Mouse (Mus musculus) embryonic facial prominence, embryonic 14.5 days (tissue): ENCODE results near the gene Agfg1. TPM values are rescaled to one million over a fixed set of nuclear protein-coding genes. Genes with fewer than 3 reads are reported as not detected.
"Not testable (repeated sequence)": the region's sequence is repeated elsewhere in the genome, so short reads cannot be mapped to it uniquely, and the experiment has no call there.

Experiments used
- ATAC-seq: fragments of 200-750 bp; cut with Nextera tagmentation; 2 replicates; pipeline ENCODE4 v1.8.0; 2017; ENCODE audit warnings: low read depth, moderate number of reproducible peaks, moderate TSS enrichment
- DNase-seq: peaks from one replicate; pipeline ENCODE4 v3.0.0-alpha.2; 2015; ENCODE audit warnings: low spot score
- H3K27ac ChIP-seq: fragments of 300-500 bp; sonication (generic); replicated peaks from 2 replicates; pipeline ENCODE4 v1.5.1; 2014; ENCODE audit warnings: low read depth, mild to moderate bottlenecking, low read length, moderate library complexity
- H3K27me3 ChIP-seq: fragments of 300-500 bp; sonication (generic); replicated peaks from 2 replicates; pipeline ENCODE4 v1.6.1; 2014; ENCODE audit warnings: low read length; ENCODE audit not compliant: control insufficient read depth, insufficient read depth
- H3K36me3 ChIP-seq: fragments of 300-500 bp; sonication (generic); 2 replicates; pipeline ENCODE4 v1.6.1; 2014; ENCODE audit warnings: low read length, mixed read lengths; ENCODE audit not compliant: control insufficient read depth, insufficient read depth
- H3K4me1 ChIP-seq: fragments of 300-500 bp; sonication (generic); 2 replicates; pipeline ENCODE4 v1.6.1; 2014; ENCODE audit warnings: antibody characterized with exemption, low read length; ENCODE audit not compliant: control insufficient read depth, insufficient read depth
- H3K4me2 ChIP-seq: fragments of 300-500 bp; sonication (generic); 2 replicates; pipeline ENCODE4 v1.6.1; 2014; ENCODE audit warnings: low read depth, mild to moderate bottlenecking, low read length, moderate library complexity, mixed read lengths
- H3K4me3 ChIP-seq: fragments of 300-500 bp; sonication (generic); 2 replicates; pipeline ENCODE4 v1.5.1; 2014; ENCODE audit warnings: low read depth, mild to moderate bottlenecking, low read length
- H3K9ac ChIP-seq: fragments of 300-500 bp; sonication (generic); 2 replicates; pipeline ENCODE4 v1.6.1; 2014; ENCODE audit warnings: low read depth, mild to moderate bottlenecking, low read length, moderate library complexity, mixed read lengths
- H3K9me3 ChIP-seq: fragments of 300-500 bp; sonication (generic); 2 replicates; pipeline ENCODE4 v1.6.1; 2016; ENCODE audit warnings: low read length; ENCODE audit not compliant: control insufficient read depth
- WGBS: fragments of 180-500 bp; shearing (Covaris S2); extraction: QIAGEN DNeasy Blood & Tissue Kit; methylation state at CpG from one replicate; pipeline ENCODE4 v1.1.7; 2014; 5-methylcytosine and 5-hydroxymethylcytosine counted together
- microRNA-seq: library from miRNA; unstranded; fragments of <30 nt; microRNA quantifications from one replicate; pipeline ENCODE4, GENCODE M21; 2016; ENCODE audit warnings: borderline number of aligned reads
- polyA plus RNA-seq: library from polyadenylated mRNA; unstranded; fragments of >200 nt; fragmentation: Nextera tagmentation; extraction: Ambion mirVana; gene quantifications from 2 replicates; pipeline ENCODE4 v1.2.1, GENCODE M21; 2014

The Agfg1 gene
- polyA plus RNA-seq, 1 experiment from 2014 or later = 42.4 TPM

GRCm38 (mm10) chr1:82943295-82943694 lies 104.0 kb downstream of the Agfg1 start, which contains the start of gene A030003K21Rik:
Gene A030003K21Rik, minus strand, starts transcription at chr1:82943388.
- not testable (repeated sequence) for H3K36me3 ChIP-seq, H3K4me1 ChIP-seq, H3K9me3 ChIP-seq, H3K9ac ChIP-seq, H3K27me3 ChIP-seq, ATAC-seq, H3K4me3 ChIP-seq, H3K4me2 ChIP-seq, H3K27ac ChIP-seq, DNase-seq
- no CpG with 5 or more reads among the region's 6 CpGs for WGBS

- WGBS = 100% methylated on average over 1 of the region's 2 CpGs
- H3K9me3 ChIP-seq, H3K4me2 ChIP-seq, H3K4me3 ChIP-seq, H3K27ac ChIP-seq, DNase-seq, H3K9ac ChIP-seq, ATAC-seq, H3K27me3 ChIP-seq, H3K36me3 ChIP-seq, H3K4me1 ChIP-seq: not testable (repeated sequence)
Observed at GRCm38 (mm10) chr1:82946029-82946428, 106.7 kb downstream of the Agfg1 start.

- 86% methylated on average over 2 of the region's 2 CpGs for WGBS
- DNase-seq = no peak
Observed at GRCm38 (mm10) chr1:82948601-82949000, 109.3 kb downstream of the Agfg1 start.

More at GRCm38 (mm10) chr1:82948601-82949000, 109.3 kb downstream of the Agfg1 start:
- no peak overlapping the region for H3K27ac ChIP-seq
- H3K27me3 ChIP-seq = no peaks in the 10 kb centered on the region
- no peak overlapping the region for H3K9ac ChIP-seq
- H3K36me3 ChIP-seq = no peaks in the 10 kb centered on the region
- no peaks in the 10 kb centered on the region for H3K9me3 ChIP-seq
- no peak overlapping the region for H3K4me2 ChIP-seq
- H3K4me3 ChIP-seq = no peak overlapping the region
- no peak for ATAC-seq
- H3K4me1 ChIP-seq = no peaks in the 10 kb centered on the region

Small RNAs within 50 kb of the gene (microRNA-seq; reads per million reads assigned to microRNA genes)
- gene Gm22396 = not detected

Other genes with a start within 250 kb of the Agfg1 start
- 216 and 220 TPM in 2 replicates for gene Mff, start 114.6 kb upstream of the Agfg1 start, polyA plus RNA-seq
- 0.11 TPM in 1 of 2 replicates, not detected in the other for gene Tm4sf20, start 71.0 kb upstream of the Agfg1 start, polyA plus RNA-seq
- not detected in 2 replicates for gene Gm47791, start 68.2 kb upstream of the Agfg1 start, polyA plus RNA-seq
- 0.26 and 0.58 TPM in 2 replicates for gene A030005L19Rik, start 73.8 kb downstream of the Agfg1 start, polyA plus RNA-seq
- 0.29 TPM in 1 of 2 replicates, not detected in the other for gene A030014E15Rik, start 85.4 kb downstream of the Agfg1 start, polyA plus RNA-seq
- gene Gm6217, start 91.9 kb downstream of the Agfg1 start, polyA plus RNA-seq = not detected in 2 replicates
- gene A030003K21Rik, start 103.9 kb downstream of the Agfg1 start, polyA plus RNA-seq = not detected in 2 replicates
- gene Gm7544, start 116.5 kb downstream of the Agfg1 start, polyA plus RNA-seq = not detected in 2 replicates
- not detected in 2 replicates for gene Gm47955, start 120.8 kb downstream of the Agfg1 start, polyA plus RNA-seq
- gene Gm47959, start 161.1 kb downstream of the Agfg1 start, polyA plus RNA-seq = not detected in 2 replicates
- 0.29 and 0.72 TPM in 2 replicates for gene Slc19a3, start 199.0 kb downstream of the Agfg1 start, polyA plus RNA-seq
- gene Krtap28-10, start 203.0 kb downstream of the Agfg1 start, polyA plus RNA-seq = 0.36 TPM in 1 of 2 replicates, not detected in the other
- not detected in 2 replicates for gene Gm47969, start 205.4 kb downstream of the Agfg1 start, polyA plus RNA-seq
- gene A030005K14Rik, start 219.9 kb downstream of the Agfg1 start, polyA plus RNA-seq = not detected in 2 replicates
- 0.29 TPM in 1 of 2 replicates, not detected in the other for gene Krtap28-13, start 221.4 kb downstream of the Agfg1 start, polyA plus RNA-seq